Mouse (Mus musculus) ES-Bruce4 (cell line): Measurements from ENCODE around the gene Gpc6.

ENCODE experiments used
- CTCF ChIP-seq: IDR thresholded peaks from one replicate; pipeline ENCODE4 v1.8.1; 2011; ENCODE audit warnings: low read depth, low read length
- EP300 ChIP-seq: IDR thresholded peaks from 2 replicates; pipeline ENCODE4 v1.6.1; 2011; ENCODE audit warnings: low read depth, low read length; ENCODE audit not compliant: insufficient read depth
- POLR2A ChIP-seq: IDR thresholded peaks from one replicate; pipeline ENCODE4 v1.8.1; 2011; ENCODE audit warnings: low read length; ENCODE audit not compliant: insufficient read depth

DNA sequence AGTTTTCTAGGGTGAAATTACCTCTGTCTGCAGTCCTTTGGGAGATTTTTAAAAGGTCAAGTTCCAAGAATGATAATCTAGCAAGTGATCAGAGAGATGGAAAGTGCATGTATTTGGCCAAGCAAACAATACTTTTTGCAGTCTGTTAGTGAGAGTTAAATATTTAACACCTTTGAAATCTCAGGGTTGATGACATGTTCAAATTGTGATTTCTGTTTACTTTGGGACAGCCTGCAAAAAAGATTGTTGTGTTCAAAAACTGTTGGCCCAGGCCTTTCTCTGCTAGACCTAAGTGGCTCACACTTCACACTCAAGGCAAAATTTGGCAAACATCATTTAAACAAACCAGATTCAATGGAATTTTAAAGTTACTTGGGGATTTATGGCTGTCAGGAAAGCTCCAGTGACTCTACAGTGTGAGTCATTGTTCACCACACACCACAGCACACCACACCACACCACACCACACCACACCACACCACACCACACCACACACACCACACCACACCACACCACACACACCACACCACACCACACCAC lies 460.7 kb downstream of the Gpc6 start:
- TF ChIP-seq POLR2A (no peak), EP300 (no peak), CTCF (no peak)
